Mouse (Mus musculus) embryo, embryonic 9.5 days (tissue): ENCODE measurements at regions not wholly inside any gene's neighbourhood (a gene's known extent, or its start where the extent isn't known, plus 50 kb on each side); places are given as distances from the start of the nearest gene placed in this dataset.
A peak's percentile ranks its signal among the peaks of the same experiment; 100 is the strongest.

Experiments used
- DNase-seq: peaks from one replicate; pipeline ENCODE4 v3.0.0-alpha.2; 2017; ENCODE audit errors: extremely low spot score

- no peak for DNase-seq
These were observed 146.7 kb upstream of the Rgmb start for GRCm38 (mm10) chr17:15977374-15978031.

DNA sequence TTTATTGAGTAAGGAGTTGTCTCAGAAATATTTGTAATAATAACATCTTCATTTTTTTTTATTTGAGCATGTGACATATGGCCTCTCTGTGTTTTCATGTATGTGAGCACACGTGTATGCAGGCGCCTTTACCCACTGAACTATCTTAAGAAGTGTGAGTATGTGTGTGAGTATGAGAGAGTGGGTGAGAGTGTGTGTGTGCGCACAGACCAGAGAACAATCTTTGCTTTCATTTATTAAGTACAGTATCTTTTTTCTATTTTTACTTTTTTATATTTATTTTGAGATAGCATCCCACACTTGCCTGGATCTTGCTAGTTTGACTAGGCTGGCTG, 140.5 kb upstream of the Rgmb start:
- DNase-seq = no peak

DNA sequence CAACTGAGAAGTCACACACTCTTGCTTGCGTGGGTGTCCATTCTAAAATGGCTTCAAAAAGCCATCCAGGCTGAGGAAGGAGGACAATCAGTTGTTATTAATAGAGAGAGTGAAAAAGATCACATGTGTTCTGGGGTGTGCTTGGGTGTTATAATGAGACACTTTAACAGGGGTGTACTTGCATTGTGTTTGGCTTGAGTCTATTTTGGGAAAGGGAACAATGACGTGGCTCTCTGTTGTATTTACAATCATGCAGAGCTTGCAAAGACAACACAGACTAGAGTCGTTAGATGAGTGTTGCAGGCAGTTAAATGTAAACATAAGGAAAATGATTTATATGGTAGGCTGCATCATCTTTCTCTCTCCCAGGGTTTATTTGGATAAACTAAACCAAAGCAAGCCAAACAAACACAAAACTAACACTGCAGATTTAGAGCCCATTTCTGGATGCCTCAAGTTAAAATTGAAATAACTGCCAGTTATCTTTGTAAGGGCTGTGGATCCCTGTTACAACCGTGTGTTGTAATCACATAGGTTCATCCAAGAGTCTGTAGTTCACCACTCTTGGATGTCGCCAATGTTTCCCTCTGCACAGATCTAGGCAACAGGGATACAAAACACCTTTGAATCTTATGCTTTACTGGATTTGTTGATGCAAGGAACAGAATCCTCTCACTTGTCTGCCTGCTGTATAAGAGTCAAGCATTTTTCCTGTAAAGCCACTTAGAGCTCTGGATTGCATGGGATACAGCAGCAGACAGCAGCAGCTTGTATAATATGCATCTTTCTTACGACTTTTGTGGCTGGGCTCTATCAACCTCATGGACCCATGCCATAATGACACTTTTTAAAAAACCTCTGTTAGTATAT, 139.9 kb upstream of the Rgmb start:
- no peak for DNase-seq

DNA sequence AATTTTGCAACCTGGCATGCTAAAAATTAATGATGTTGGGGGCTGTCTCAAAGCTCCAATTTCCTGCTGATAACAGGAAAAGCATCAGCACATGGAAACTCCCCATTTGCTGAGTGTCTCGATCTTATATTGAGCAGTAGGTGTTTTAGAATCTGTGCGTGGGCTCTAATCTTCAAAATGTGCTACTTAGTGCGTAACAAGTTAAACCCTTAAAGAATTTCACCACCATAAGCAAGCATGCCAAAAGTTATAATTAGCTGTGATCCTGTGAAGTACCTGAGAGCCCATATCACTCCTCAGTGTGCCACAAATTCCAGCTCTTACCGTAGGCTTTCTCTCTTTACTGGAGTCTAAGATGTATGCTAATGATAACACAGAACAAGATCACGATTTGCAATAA, 137.5 kb upstream of the Rgmb start:
- no peak for DNase-seq

- DNase-seq = no peak
These were observed 124.8 kb upstream of the Rgmb start for GRCm38 (mm10) chr17:15955656-15956055.

DNA sequence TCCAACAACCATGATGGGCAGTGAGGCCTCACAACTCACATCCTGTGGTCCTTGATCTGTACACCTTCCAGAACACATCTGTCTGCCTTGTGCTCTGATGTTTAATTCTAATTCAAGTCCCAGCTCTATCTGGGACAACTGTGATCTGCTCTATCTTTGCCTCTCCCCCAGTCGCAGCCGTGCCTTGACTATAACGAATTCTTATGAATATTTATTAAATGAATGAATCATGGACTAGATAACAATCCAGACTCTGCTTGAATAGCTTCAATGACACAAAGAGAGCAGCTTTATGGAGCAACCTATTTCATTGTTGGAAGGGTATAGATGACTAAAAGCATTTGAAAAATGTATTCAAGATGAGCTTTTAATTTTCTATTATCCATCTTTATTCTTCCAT, 120.8 kb upstream of the Rgmb start:
- no peak for DNase-seq

- DNase-seq = no peak
These were observed 118.9 kb upstream of the Rgmb start for GRCm38 (mm10) chr17:15949753-15950152.

DNA sequence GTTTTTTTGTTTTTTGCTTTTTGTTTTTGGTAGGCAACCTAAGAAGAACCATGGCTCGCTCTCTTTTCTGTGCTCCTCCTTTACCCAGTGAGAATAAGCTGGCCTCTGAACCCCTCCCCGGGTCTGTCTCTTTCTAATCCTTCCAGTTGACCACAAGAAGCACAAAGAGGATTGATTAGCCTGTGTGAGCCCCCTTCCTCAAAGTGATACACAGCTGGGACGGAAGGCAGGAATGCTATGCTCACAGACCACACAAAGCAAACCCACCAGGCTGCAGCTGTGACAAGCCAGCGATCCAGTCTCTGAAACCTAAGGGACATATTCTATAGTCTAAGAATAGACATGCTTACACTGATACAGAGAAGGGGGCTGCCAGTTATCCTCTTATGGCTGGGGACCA, 111.5 kb upstream of the Rgmb start:
- DNase-seq = peak; percentile 12

DNA sequence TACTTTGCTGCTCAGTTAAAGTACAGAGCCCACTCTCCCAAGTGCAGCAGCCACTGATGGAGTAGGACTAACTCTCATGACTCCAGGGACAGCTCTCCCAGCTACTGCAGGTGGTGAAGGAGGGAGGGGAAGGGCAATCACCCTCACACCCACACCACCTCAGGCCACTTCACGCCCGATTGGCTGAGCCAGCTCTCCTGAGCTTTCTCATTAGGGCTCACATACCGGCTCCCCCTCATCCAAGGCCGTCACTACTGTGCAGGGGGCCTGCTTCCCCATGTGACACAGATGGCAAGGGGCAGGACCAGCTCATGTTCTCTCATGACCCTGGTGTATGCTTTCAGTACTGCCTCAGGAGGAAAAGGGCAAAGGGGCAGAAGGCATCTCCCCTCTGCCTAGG, 87.8 kb upstream of the Rgmb start:
- DNase-seq = peak; percentile 20

- DNase-seq = no peak
These were observed 68.0 kb upstream of the Rgmb start for GRCm38 (mm10) chr17:15898689-15899419.

DNA sequence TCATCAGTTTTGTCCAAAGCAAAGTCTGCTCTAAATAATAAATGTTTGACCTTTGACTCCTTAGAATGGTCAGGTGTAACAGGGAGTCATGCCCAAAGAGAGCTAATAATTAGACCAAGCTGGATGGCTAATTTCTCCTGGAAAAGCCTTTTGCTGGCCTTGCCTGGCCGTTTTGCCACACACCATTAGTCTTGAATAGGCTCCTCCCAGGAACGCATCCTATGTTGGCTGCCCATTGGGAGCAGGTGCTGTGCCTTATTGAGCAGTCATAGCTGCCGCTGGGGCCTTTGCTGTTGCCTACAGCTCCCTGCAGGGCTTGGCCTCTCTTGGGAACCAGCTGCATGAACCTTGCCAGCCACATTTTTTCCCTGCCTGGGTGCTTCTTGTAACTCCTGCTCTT, 65.1 kb upstream of the Rgmb start:
- no peak for DNase-seq

GRCm38 (mm10) chr17:15891896-15892675, 61.2 kb upstream of the Rgmb start:
- no peak for DNase-seq

DNA sequence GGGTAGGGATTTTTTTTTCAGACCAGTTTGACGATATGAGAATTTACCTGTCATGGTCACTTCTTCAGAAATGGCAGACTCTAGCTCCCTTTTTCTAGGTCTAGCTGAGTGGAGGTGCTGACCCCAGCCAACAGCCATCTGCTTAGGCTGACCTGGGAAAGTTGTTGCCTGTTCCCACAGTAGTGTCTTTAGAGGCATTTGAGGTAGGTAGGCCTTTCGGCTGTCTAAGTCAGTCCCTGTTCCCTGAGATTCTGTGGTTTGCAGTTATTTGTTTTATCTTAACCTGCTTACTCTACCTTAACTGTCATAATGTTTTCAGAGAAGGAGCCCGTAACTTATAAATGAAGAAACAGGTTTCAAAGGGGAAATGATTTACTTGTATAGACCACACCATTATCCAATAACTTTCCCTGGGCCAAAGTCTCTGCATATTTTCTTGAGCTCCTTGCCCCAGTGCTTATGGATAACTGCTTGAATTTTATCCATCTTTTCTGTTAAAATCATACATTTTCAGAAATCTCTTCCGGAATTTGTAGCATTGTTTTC, 59.8 kb upstream of the Rgmb start:
- no peak for DNase-seq

GRCm38 (mm10) chr17:15882803-15883202, 52.0 kb upstream of the Rgmb start:
- no peak for DNase-seq

DNA sequence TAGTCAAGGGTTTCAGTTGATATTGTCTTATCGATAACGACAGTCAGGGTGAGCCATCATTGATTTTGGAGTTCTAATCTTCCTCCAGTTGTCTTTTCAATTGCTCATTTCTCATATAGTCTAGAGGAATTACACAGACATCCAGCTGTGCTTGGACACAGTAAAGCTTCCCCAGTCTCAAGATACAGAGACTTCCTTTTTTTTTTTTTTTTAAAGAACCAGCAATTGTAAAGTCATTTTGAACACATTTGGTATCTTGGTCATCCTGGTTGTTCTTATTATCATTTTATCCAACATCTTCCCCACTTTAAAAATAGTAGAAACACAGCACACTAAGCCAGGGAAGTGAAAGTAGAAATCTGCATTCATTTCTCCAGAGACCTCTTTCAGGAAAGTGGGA, 51.4 kb upstream of the Rgmb start:
- no peak for DNase-seq
